Mouse (Mus musculus) Patski (cell line): ENCODE measurements around the gene P2ry6. TPM values are rescaled to one million over a fixed set of nuclear protein-coding genes. Genes with fewer than 3 reads are reported as not detected.
A peak's percentile ranks its signal among the peaks of the same experiment; 100 is the strongest.

Experiments used
- ATAC-seq: fragments of 100-300 bp; one replicate; pipeline ENCODE4 v1.8.0; 2021
- CTCF ChIA-PET: fragments of 350-600 bp; sonication (Branson Sonifier 250); formaldehyde crosslinking; loops from one replicate; lab custom pipeline; 2022; ENCODE audit warnings: inconsistent platforms; lab: Charles Lee
- POLR2A ChIA-PET: fragments of 350-600 bp; sonication (Branson Sonifier 250); formaldehyde crosslinking; loops from one replicate; lab custom pipeline; 2022; ENCODE audit warnings: antibody characterized with exemption, inconsistent platforms; lab: Charles Lee
- DNase-seq: peaks from one replicate; pipeline ENCODE4 v3.0.0-alpha.2; 2011; ENCODE audit warnings: low read depth, low spot score
- H3K27me3 ChIP-seq: fragments of 371-371 bp; one replicate; pipeline ENCODE4 v1.5.1; 2021
- CTCF ChIP-seq: fragments of 100-300 bp; IDR thresholded peaks from one replicate; pipeline ENCODE4 v1.5.1; 2021
- in situ Hi-C: fragments of 300-500 bp; cut with MboI; formaldehyde crosslinking; loops from 3 replicates; pipeline ENCODE4 v1.11.1; 2018; ENCODE audit warnings: low pct_unique_long_range_greater_than_20kb, mixed read lengths
- polyA plus RNA-seq: library from polyadenylated mRNA; unstranded; gene quantifications from one replicate; pipeline ENCODE4 v1.2.3, GENCODE M21; 2021

Gene P2ry6
- polyA plus RNA-seq, 1 experiment from 2014 or later = 0.22 TPM

GRCm38 (mm10) chr7:100944738-100945137 is 29.7 kb downstream of the P2ry6 start:
- DNase-seq (no peak), ATAC-seq (no peak)
- in situ Hi-C loops = loop anchor here (5.0 kb wide), 3 partner anchors 43 to 338 kb away; no protein-coding TSS in a partner anchor
- H3K27me3 ChIP-seq = no peaks in the 10 kb centered on the region
- ChIA-PET POLR2A (no interaction called here), CTCF (interaction anchor here (0.8 to 6.0 kb wide), 11 partner anchors 9 to 116 kb away, joined by 3 to 36 read pairs (median 4); no protein-coding TSS in a partner anchor)
- TF ChIP-seq CTCF = no peak

GRCm38 (mm10) chr7:100944306-100944705 is 30.1 kb downstream of the P2ry6 start:
- ChIA-PET POLR2A (interaction anchor here (1.8 kb wide), 1 partner anchor 107 kb away, joined by 7 read pairs; no protein-coding TSS in a partner anchor), CTCF (interaction anchor here (0.9 to 6.0 kb wide), 13 partner anchors 8 to 293 kb away, joined by 3 to 36 read pairs (median 4); no protein-coding TSS in a partner anchor)
- no peak for ATAC-seq

DNA sequence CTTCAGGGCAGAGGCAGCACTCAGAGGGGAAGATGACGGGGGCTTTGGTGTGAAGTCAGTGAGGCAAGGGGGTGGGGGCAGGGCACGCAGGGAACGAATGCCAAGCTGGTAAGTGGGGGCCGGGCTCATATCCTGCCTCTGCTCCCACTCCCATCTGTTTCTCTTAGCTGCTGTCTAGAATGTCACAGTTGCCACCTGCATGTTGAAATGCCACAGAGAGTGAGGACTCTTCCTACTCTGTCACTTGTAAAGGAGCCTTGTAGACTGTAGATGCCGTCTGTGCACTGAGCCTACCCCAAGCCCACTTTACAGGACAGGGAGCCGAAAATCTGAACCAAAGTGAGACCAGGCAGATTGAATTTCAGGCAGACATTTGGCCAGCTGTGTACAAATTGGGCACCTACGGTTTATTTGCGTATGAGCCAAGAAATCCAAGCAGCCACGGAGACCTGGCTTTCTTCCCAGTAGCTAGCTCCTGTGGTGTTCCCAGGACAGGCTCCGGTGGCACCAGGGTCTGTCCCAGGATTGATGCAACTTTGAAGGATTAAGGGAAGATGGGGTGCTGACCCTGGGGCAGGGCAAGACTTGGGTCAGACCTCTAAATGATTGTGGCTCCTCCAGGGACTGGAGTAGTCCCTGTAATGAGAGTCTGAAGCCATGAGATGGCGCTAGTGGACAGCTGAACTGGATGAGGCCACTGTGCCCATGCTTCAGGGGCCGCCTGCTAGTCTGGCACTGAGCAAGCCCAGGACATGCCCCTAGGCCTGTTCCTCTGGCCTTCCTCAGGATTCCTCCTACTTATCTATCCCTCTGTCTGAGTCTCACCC is 31.4 kb downstream of the P2ry6 start:
- peak; percentile 66 for ATAC-seq
- peak; percentile 95 for TF ChIP-seq CTCF
- H3K27me3 ChIP-seq = no peaks in the 10 kb centered on the region
- in situ Hi-C loops = no loop called here
- CTCF ChIA-PET = interaction anchor here (0.7 to 6.0 kb wide), 18 partner anchors 9 to 345 kb away, joined by 3 to 36 read pairs (median 4); no protein-coding TSS in a partner anchor
- POLR2A ChIA-PET = interaction anchor here (1.5 to 1.8 kb wide), 2 partner anchors 46 to 109 kb away, joined by 4 to 7 read pairs; no protein-coding TSS in a partner anchor
- DNase-seq = no peak

More at GRCm38 (mm10) chr7:100944306-100944705, 30.1 kb downstream of the P2ry6 start:
- DNase-seq = no peak
- H3K27me3 ChIP-seq = no peaks in the 10 kb centered on the region
- in situ Hi-C loops = no loop called here
- no peak for TF ChIP-seq CTCF

DNA sequence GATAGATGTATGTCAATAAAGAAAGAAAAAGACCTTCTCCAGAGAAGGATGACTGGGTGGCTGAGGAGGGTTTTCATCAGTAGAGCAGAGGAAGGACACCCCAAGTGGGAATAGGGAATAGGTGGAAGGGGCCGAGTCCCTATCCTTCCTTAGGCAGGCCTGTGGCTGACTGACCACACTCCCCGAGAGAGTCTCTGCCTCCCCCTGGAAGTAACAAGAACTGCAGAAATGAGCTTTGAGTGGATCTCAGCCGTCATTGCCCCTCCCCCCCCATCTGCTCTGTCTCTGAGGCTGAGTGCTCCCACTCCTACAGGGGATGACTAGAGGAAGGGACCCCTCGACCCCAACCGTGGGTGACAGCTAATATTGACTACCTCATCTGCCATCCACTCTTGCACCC is 33.3 kb downstream of the P2ry6 start:
- ATAC-seq = no peak
- no peak for DNase-seq
- in situ Hi-C loops = no loop called here
- CTCF ChIA-PET = interaction anchor here (1.6 to 6.0 kb wide), 4 partner anchors 12 to 110 kb away, joined by 4 to 36 read pairs (median 10); no protein-coding TSS in a partner anchor
- TF ChIP-seq CTCF = no peak
- H3K27me3 ChIP-seq = no peaks in the 10 kb centered on the region
- POLR2A ChIA-PET = interaction anchor here (1.6 kb wide), 1 partner anchor 11 kb away, joined by 5 read pairs; no protein-coding TSS in a partner anchor

DNA sequence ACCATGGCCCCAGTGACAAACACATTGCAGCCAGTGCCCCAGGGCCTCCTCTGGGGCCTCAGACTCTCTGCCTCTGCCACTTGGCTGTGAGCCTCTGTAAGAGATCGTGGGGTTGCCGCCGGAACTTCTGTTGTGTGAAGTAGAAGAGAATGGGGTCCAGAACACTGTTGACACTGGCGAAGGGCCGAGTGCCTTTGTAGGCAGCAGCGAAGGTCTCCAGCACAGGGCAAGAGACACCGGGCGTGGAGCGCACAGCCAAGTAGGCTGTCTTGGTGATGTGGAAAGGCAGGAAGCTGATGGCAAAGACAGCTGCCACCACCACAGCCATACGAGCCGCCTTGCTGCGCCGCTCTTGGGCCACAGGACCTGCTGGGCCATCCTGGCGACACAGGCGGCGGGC is 36.3 kb downstream of the P2ry6 start:
- ChIA-PET CTCF (no interaction called here), POLR2A (interaction anchor here (0.6 kb wide), 1 partner anchor 52 kb away, joined by 3 read pairs; no protein-coding TSS in a partner anchor)
- no peak for TF ChIP-seq CTCF
- ATAC-seq (no peak), DNase-seq (no peak)
- in situ Hi-C loops = loop anchor here (5.0 to 10.0 kb wide), 2 partner anchors 36 to 63 kb away; no protein-coding TSS in a partner anchor
- H3K27me3 ChIP-seq = no peaks in the 10 kb centered on the region

- ChIA-PET POLR2A (interaction anchor here (0.6 to 0.7 kb wide), 2 partner anchors 53 to 63 kb away, joined by 3 read pairs; no protein-coding TSS in a partner anchor), CTCF (no interaction called here)
- no peaks in the 10 kb centered on the region for H3K27me3 ChIP-seq
- no peak for TF ChIP-seq CTCF
- in situ Hi-C loops = loop anchor here (5.0 to 10.0 kb wide), 2 partner anchors 35 to 63 kb away; no protein-coding TSS in a partner anchor
- ATAC-seq (no peak), DNase-seq (no peak)
These were observed 37.0 kb downstream of the P2ry6 start for GRCm38 (mm10) chr7:100937481-100937880.

DNA sequence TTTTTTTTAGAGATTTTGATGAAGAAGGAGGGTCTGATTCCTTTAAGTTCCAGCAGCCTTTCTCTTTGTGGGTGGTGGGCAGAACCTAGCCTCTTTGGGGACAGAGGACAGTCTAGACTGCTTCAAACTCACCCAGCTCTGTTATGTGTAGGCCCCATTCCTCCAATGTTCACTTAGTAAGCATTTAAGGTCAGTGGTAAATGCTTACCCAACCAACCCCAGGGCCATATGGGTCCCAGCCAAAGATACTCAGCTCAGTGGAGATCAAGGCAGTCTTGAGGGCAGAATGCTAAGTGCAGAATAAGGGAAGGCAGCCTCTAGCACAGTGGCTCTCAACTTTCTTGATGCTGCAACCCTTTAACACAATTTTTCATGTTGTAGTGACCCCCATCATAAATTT is 40.9 kb downstream of the P2ry6 start:
- H3K27me3 ChIP-seq = no peaks in the 10 kb centered on the region
- in situ Hi-C loops = loop anchor here (10.0 kb wide), 1 partner anchor 59 kb away; no protein-coding TSS in a partner anchor
- ChIA-PET POLR2A (no interaction called here), CTCF (interaction anchor here (1.0 to 1.4 kb wide), 4 partner anchors 9 to 85 kb away, joined by 4 to 8 read pairs (median 4); no protein-coding TSS in a partner anchor)
- TF ChIP-seq CTCF = no peak
- DNase-seq = no peak
- no peak for ATAC-seq

GRCm38 (mm10) chr7:100932481-100933007 is 41.9 kb downstream of the P2ry6 start:
- ATAC-seq (peak; percentile 46), DNase-seq (peak; percentile 84)
- no peak for TF ChIP-seq CTCF
- POLR2A ChIA-PET = interaction anchor here (0.7 to 4.4 kb wide), 4 partner anchors 13 to 25 kb away, joined by 3 to 33 read pairs (median 24); no protein-coding TSS in a partner anchor
- CTCF ChIA-PET = interaction anchor here (0.6 to 3.2 kb wide), 4 partner anchors 14 to 84 kb away, joined by 3 to 17 read pairs (median 4); no protein-coding TSS in a partner anchor
- in situ Hi-C loops = loop anchor here (10.0 kb wide), 1 partner anchor 58 kb away; no protein-coding TSS in a partner anchor
- no peaks in the 10 kb centered on the region for H3K27me3 ChIP-seq

- CTCF ChIA-PET = interaction anchor here (0.6 to 3.2 kb wide), 4 partner anchors 14 to 65 kb away, joined by 3 to 17 read pairs (median 3); no protein-coding TSS in a partner anchor
- H3K27me3 ChIP-seq = no peaks in the 10 kb centered on the region
- ATAC-seq = peak; percentile 31
- in situ Hi-C loops = loop anchor here (10.0 kb wide), 1 partner anchor 57 kb away; no protein-coding TSS in a partner anchor
- DNase-seq = no peak
- TF ChIP-seq CTCF = no peak
- POLR2A ChIA-PET = interaction anchor here (0.7 to 4.4 kb wide), 7 partner anchors 9 to 44 kb away, joined by 3 to 33 read pairs (median 4); no protein-coding TSS in a partner anchor
These were observed 42.4 kb downstream of the P2ry6 start, which contains the start of gene Arhgef17 for GRCm38 (mm10) chr7:100931926-100932480. Gene Arhgef17, minus strand, starts transcription at chr7:100932107.
